Mouse (Mus musculus) olfactory bulb, adult 2 months (tissue): Measurements from ENCODE around the gene Fdx1.

Experiments used
- CTCF ChIP-seq: fragments of 200-500 bp; IDR thresholded peaks from 2 replicates; pipeline ENCODE4 v1.5.1; 2012; ENCODE audit warnings: low read depth, mild to moderate bottlenecking, low read length, moderate library complexity; ENCODE audit not compliant: insufficient read depth
- POLR2A ChIP-seq: fragments of 200-500 bp; IDR thresholded peaks from 2 replicates; pipeline ENCODE4 v1.6.1; 2012; ENCODE audit warnings: mild to moderate bottlenecking, low read depth, low read length, moderate library complexity; ENCODE audit not compliant: insufficient read depth

DNA sequence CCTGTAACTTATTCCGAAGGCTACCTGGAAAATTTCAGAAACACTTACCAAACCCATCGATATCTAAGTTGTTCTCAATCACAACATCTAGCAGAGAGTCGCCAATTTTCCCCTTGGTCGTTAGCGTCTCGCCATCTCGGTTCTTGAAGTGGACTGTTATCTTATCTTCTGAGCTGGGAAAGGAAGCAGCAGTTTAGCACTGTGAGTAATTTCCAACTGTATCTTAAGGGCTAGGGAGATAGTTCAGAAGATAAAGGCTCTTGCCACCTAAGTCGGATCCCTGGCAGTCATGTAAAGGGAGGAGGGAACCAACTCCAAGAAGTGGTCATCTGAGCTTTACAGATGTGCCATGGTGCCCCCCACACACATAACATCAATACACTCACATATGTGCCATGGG, 6.3 kb downstream of the Fdx1 start:
- TF ChIP-seq CTCF: no peak
- TF ChIP-seq POLR2A: no peak
